Mouse (Mus musculus) ES-CJ7 (cell line): ENCODE measurements around the gene Arhgap18.

Experiments used
- DNase-seq: peaks from one replicate; pipeline ENCODE4 v3.0.0; 2011; ENCODE audit warnings: low read depth, low spot score

Arhgap18 gene

GRCm38 (mm10) chr10:26752929-26753567 lies at the start of gene Arhgap18:
Arhgap18 (plus strand) TSS chr10:26753421.
- peak; percentile 4 for DNase-seq

GRCm38 (mm10) chr10:26710458-26711011 lies 42.7 kb upstream of the Arhgap18 start:
- DNase-seq, result no peak

DNA sequence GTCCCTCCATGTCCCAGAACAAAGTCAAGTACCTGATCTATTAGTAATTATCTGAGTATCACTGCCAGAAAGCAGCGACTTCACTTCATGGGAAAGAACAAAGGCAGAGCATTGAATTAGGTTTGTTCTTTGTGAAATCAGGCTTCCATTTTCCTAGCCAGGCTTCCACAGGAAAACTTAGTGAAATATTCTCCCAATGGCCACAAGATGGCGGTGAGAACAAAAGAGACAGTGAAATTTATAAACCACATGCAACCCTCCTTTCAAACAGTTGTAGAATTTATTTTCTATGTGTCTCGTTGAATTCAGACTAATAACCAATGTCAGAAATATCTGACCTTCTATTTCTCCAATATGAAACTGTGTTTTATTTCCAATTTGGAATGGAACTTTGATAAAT lies 42.2 kb upstream of the Arhgap18 start:
- peak; percentile 30 for DNase-seq

DNA sequence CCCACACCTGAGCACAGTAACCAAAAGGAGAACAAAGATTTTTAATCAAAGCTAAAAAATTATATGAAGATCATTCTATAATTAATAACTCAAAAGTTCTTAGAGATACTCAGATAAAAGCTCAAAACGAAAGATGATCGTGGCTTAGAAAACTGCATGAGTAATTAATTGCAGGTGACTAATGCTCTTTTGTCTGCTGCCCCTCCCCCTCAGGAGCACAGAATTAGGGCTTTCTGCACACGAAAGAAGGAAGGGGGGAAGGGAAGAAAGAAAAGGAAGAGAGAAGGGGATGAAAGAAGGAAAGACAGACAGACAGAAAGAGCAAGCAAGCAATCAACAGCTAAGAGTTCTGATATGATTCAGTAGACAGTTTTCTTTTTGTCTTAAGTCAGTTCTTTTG lies 39.2 kb upstream of the Arhgap18 start:
- DNase-seq, result no peak

DNA sequence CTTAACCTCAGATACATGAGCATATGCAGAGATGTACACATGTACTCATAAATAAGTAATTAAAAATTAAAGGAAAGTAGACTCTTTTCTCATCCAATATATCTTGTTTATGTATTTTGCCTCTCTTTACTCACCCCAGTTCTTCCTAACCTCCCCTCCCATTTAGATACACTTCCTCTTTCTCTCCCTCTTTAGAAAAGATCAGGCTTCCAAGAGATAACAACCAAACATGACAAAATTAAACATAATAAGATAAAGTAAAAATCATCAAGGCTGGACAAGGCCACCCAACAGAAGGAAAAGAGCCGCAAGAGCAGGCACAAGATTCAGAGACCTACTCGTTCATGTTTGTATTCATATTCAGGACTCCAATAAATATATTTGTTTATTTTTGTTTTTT lies 28.5 kb upstream of the Arhgap18 start:
- DNase-seq, result no peak

DNA sequence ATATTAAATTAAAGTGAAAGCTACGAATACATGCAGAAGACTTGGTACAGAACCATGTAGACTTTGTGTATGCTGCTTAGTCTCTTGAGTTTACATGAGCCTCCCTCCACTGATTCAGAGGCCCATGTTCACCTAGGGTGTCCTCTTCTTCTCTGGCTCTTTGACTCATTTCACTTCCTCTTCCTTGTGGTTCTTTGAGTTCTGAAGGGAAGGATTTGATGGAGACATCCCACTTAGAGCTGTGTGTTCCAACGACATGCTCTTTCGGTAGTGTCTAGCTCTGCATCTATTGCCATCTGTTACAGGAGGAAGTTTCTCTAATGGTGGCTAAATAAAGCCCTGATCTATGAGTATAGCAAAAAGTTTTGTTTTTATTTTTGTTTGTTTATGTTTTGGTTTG lies 28.0 kb upstream of the Arhgap18 start:
- no peak for DNase-seq

DNA sequence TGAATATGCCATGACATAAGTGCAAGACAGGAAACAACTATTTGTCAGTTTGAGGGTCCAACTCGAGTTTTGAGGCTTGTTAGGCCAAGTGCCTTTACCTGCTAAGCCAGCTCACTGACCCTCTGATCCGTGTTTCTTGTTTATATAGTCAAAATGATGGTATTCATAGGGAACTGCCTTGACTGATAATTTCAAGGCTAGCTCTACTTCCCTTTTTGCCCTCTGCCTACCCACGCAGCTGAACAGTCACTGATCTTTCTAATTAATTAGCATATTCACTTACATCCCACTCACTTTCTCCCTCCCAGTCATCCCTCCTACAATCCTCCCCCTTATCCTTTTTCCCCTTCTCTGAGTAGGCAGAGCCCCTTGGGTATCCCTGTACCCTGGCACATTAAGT lies 2.4 kb upstream of the Arhgap18 start:
- no peak for DNase-seq

- peak; percentile 60 for DNase-seq
These were observed 925 bp upstream of the Arhgap18 start for GRCm38 (mm10) chr10:26752064-26752928.

- DNase-seq, result no peak
These were observed 785 bp downstream of the Arhgap18 start for GRCm38 (mm10) chr10:26754006-26754405.

DNA sequence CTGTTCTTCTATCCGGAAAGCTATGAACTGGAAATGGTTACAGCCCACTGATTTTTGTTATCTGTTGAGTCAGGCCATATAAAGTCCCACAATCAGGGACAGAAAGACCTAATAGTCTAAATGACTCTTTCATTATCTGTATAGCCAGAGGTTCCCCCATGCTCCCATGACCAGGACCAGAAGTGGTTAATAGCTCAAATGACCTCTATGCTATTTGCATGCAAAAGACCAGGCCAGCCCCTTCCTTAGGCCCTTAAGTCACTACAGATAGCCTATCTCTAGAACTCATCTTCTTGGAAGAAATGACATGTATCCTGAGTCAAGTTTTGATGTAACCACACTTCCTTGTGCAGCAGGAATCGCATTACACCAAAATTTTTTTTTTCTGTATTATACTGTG lies 4.0 kb downstream of the Arhgap18 start:
- DNase-seq, result no peak

DNA sequence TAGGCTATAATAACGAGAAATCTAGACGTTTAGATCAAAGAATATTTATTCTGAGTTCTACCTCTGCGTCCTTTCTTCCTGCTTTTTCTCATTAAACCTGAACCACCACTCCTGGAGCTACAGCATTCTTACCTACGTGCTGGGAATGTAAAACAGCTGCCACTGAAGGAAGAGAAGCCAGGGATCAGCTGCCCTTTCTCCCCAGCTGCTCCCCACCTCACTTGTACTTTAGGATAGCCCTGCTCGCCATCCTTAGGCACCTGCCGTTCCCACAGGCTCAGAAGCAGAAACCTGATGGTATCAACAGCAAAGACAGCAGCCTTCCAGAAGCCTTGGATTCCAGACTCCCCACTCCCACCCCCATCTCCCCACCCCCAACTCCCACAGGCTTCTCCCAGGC lies 6.2 kb downstream of the Arhgap18 start:
- DNase-seq, result no peak

- no peak for DNase-seq
These were observed 7.9 kb downstream of the Arhgap18 start for GRCm38 (mm10) chr10:26761103-26761502.

DNA sequence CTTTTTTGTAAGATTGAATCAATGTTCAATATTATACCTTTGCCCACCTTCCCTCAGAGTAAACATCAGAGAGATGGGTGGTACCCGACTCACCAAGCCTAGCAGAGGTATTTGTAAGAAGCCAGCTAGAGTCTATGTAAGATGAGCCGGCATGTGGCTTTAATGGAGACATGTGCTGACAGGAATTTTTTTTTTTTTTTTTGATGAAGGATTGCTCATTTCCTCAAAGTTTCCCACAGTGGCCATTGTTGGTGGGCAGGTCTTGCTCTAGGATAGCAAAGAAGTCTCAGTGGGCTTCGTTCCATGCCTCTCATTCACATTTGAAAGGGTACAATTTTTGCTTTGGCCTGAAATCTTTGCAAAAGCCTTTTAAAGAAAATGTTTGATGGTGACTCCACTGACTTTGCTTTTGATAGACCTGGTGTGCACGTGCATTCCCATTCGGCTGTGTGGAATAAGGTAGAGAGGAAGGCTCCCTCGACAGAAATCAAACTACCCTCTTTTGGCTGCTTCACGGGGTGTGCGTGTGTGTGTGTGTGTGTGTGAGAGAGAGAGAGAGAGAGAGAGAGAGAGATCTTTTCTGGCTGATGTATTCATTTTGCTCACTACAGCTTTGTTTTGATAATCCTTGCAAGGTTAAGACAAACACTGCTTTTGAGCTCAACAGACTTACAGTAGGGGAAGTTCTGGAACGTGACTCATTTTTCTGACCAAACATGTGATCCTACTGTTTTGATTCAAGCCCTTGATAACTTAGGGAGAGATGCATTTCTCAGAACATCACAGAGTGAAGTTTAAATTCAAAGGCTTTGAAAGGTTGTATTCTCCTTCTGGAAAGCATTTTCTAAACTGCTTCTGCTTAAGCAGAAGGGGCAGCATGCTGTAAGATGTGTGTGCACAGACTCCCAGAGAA lies 9.0 kb downstream of the Arhgap18 start:
- no peak for DNase-seq

GRCm38 (mm10) chr10:26767196-26767595 lies 14.0 kb downstream of the Arhgap18 start:
- no peak for DNase-seq

DNA sequence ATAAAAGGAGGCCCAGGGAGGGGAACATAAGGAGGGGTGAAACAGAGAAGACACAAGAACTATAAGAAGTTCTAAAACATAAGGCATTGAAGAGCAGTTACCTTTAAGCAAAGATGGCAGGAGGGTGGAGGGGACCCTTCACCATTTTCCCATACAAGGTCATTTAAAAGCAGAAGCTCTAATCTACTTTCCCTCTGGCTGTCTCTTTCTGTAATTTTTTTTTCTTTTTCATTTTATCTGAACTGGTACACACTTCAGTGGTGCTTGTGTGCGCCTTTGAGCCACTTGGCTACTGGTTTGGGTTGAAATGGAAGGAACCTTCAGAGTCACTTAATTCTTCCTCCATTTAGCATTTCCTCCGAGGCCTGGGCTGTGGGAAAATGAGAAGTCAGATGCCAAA lies 15.7 kb downstream of the Arhgap18 start:
- DNase-seq, result no peak

DNA sequence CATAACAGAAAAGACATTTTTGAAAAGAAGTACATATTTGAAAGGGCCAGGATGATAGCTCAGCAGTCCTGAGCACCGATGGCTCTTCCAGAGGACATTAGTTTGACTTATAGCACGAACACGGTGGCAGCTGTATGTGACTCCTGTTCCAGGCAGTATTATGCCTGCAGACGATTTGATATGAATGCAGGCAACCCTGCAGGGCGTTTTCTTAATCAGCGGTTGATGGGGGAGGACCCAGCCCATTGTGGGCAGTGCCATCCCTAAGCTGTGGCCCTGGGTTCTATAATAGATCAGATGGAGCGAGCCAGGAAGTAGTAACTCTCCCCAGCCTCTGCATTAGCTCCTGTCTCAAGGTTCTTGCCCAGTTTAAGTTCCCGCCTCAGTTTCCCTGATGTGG lies 16.8 kb downstream of the Arhgap18 start:
- DNase-seq, result no peak

GRCm38 (mm10) chr10:26771938-26772623 lies 18.9 kb downstream of the Arhgap18 start:
- DNase-seq, result peak; percentile 79

GRCm38 (mm10) chr10:26772624-26773540 lies 19.7 kb downstream of the Arhgap18 start:
- DNase-seq, result peak; percentile 29

- DNase-seq, result no peak
These were observed 20.3 kb downstream of the Arhgap18 start for GRCm38 (mm10) chr10:26773541-26773940.

DNA sequence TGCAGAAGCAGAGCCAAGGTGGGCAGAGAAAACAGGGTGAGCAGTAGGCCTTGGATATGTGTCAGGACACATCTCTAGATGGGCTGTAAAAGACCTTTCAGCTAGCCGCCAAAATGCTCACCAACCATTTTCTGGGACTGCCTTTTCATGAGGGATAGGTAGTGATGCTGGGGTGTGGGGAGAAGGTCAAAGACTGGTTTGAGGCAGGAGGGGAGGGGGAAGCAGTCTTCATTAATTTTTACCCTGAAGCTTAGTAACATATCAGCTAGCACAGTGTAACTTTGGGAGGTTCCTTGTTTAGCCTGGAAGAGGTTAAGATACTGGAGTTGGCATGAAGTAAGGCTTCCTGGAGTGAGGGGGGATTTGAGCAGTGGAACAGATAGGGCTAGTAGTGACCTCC lies 21.0 kb downstream of the Arhgap18 start:
- DNase-seq, result no peak
